Mouse (Mus musculus) MEL (cell line): Measurements from ENCODE around the gene Brip1. TPM values are rescaled to one million over a fixed set of nuclear protein-coding genes. Genes with fewer than 3 reads are reported as not detected.
"Not testable (repeated sequence)": the region's sequence is repeated elsewhere in the genome, so short reads cannot be mapped to it uniquely, and the experiment has no call there.

Experiments used
- DNase-seq: peaks from one replicate; pipeline ENCODE4 v3.0.0; 2011; ENCODE audit warnings: low read depth, low spot score
- H3K27ac ChIP-seq: 2 replicates; pipeline ENCODE4 v1.5.1; 2012; ENCODE audit warnings: low read depth, mild to moderate bottlenecking, control low read depth, low read length, moderate library complexity; ENCODE audit not compliant: control insufficient read depth
- H3K27me3 ChIP-seq, 2 experiments: fragments of 150-350 bp in 1 of 2; sonication (generic) in 1 of 2; 2 replicates each; pipeline ENCODE4 v1.6.1; 2012; ENCODE audit warnings: low read length in 2 of 2, mild to moderate bottlenecking in 2 of 2, improper control_type of control experiment in 1 of 2, moderate library complexity in 1 of 2; ENCODE audit not compliant: insufficient read depth in 2 of 2, control insufficient read depth in 1 of 2
- H3K36me3 ChIP-seq, 2 experiments: 2 replicates each; pipeline ENCODE4 v1.6.1; 2012 to 2014; ENCODE audit warnings: low read length in 2 of 2, improper control_type of control experiment in 1 of 2, inconsistent platforms in 1 of 2, mild to moderate bottlenecking in 1 of 2; ENCODE audit not compliant: insufficient read depth in 2 of 2, control insufficient read depth in 1 of 2
- H3K4me1 ChIP-seq, 2 experiments: fragments of 150-350 bp in 1 of 2; sonication (generic) in 1 of 2; 2 replicates each; pipeline ENCODE4 v1.6.1; 2012; ENCODE audit warnings: low read length in 2 of 2, improper control_type of control experiment in 1 of 2, mild to moderate bottlenecking in 1 of 2; ENCODE audit not compliant: insufficient read depth in 2 of 2, control insufficient read depth in 1 of 2
- H3K4me3 ChIP-seq, 2 experiments: fragments of 150-350 bp in 1 of 2; sonication (generic) in 1 of 2; 2 replicates each; pipeline ENCODE4 v1.5.1; 2012; ENCODE audit warnings: low read depth in 2 of 2, low read length in 2 of 2, mild to moderate bottlenecking in 2 of 2, moderate library complexity in 2 of 2, control low read depth in 1 of 2, improper control_type of control experiment in 1 of 2; ENCODE audit not compliant: control insufficient read depth in 1 of 2, insufficient read depth in 1 of 2
- H3K79me2 ChIP-seq: 2 replicates; pipeline ENCODE4 v1.6.1; 2012; ENCODE audit warnings: mild to moderate bottlenecking, low read length, moderate library complexity; ENCODE audit not compliant: control insufficient read depth, poor library complexity, insufficient read depth
- H3K9ac ChIP-seq: 2 replicates; pipeline ENCODE4 v1.6.1; 2012; ENCODE audit warnings: low read depth, mild to moderate bottlenecking, control low read depth, low read length, moderate library complexity; ENCODE audit not compliant: control insufficient read depth, poor library complexity, severe bottlenecking
- H3K9me3 ChIP-seq: fragments of 150-350 bp; sonication (generic); replicated peaks from 2 replicates; pipeline ENCODE4 v1.6.1; 2012; ENCODE audit warnings: mild to moderate bottlenecking, low read length, improper control_type of control experiment, moderate library complexity; ENCODE audit not compliant: insufficient read depth
- CHD1 ChIP-seq: IDR thresholded peaks from 2 replicates; pipeline ENCODE4 v1.6.1; 2012; ENCODE audit warnings: low read depth, mild to moderate bottlenecking, inconsistent platforms, low read length, improper control_type of control experiment
- CHD2 ChIP-seq: IDR thresholded peaks from 2 replicates; pipeline ENCODE4 v1.6.1; 2011; ENCODE audit warnings: low read length, improper control_type of control experiment
- E2F4 ChIP-seq: IDR thresholded peaks from 2 replicates; pipeline ENCODE4 v1.6.1; 2011; ENCODE audit warnings: low read depth, low read length, improper control_type of control experiment, borderline replicate concordance
- GATA1 ChIP-seq: IDR thresholded peaks from 2 replicates; pipeline ENCODE4 v1.6.1; 2011; ENCODE audit warnings: low read depth, low read length, improper control_type of control experiment
- JUND ChIP-seq: IDR thresholded peaks from 2 replicates; pipeline ENCODE4 v1.6.1; 2011; ENCODE audit warnings: low read depth, mild to moderate bottlenecking, improper control_type of control experiment, low read length
- MAFK ChIP-seq: IDR thresholded peaks from 2 replicates; pipeline ENCODE4 v1.6.1; 2011; ENCODE audit warnings: low read depth, mild to moderate bottlenecking, low read length, improper control_type of control experiment, borderline replicate concordance
- MEF2A ChIP-seq: IDR thresholded peaks from 2 replicates; pipeline ENCODE4 v1.6.1; 2014; ENCODE audit warnings: low read depth, mild to moderate bottlenecking, inconsistent platforms, low read length, improper control_type of control experiment; ENCODE audit not compliant: poor library complexity, insufficient replicate concordance, severe bottlenecking; ENCODE audit errors: extremely low read depth
- MXI1 ChIP-seq: IDR thresholded peaks from 2 replicates; pipeline ENCODE4 v1.6.1; 2011; ENCODE audit warnings: mild to moderate bottlenecking, low read depth, low read length, improper control_type of control experiment
- MYC ChIP-seq: IDR thresholded peaks from 2 replicates; pipeline ENCODE4 v1.6.1; 2011; ENCODE audit warnings: low read depth, mild to moderate bottlenecking, low read length, improper control_type of control experiment, moderate library complexity
- NELFE ChIP-seq: IDR thresholded peaks from 2 replicates; pipeline ENCODE4 v1.6.1; 2011; ENCODE audit warnings: low read depth, low read length, improper control_type of control experiment
- POLR2AphosphoS2 ChIP-seq: IDR thresholded peaks from 2 replicates; pipeline ENCODE4 v1.6.1; 2011; ENCODE audit warnings: low read length, improper control_type of control experiment
- POLR2AphosphoS5 ChIP-seq: IDR thresholded peaks from 2 replicates; pipeline ENCODE4 v1.6.1; 2012; ENCODE audit warnings: low read depth, borderline replicate concordance, mild to moderate bottlenecking, inconsistent platforms, low read length, moderate library complexity, mixed read lengths
- RAD21 ChIP-seq: IDR thresholded peaks from 2 replicates; pipeline ENCODE4 v1.6.1; 2011; ENCODE audit warnings: mild to moderate bottlenecking, low read depth, low read length, improper control_type of control experiment
- RCOR1 ChIP-seq: IDR thresholded peaks from 2 replicates; pipeline ENCODE4 v1.6.1; 2012; ENCODE audit warnings: low read depth, mild to moderate bottlenecking, inconsistent platforms, low read length, improper control_type of control experiment
- SIN3A ChIP-seq: IDR thresholded peaks from 2 replicates; pipeline ENCODE4 v1.6.1; 2012; ENCODE audit warnings: low read length, improper control_type of control experiment, inconsistent platforms
- SMC3 ChIP-seq: IDR thresholded peaks from 2 replicates; pipeline ENCODE4 v1.6.1; 2011; ENCODE audit warnings: low read depth, low read length, improper control_type of control experiment
- TAL1 ChIP-seq: IDR thresholded peaks from 2 replicates; pipeline ENCODE4 v1.6.1; 2012; ENCODE audit warnings: mild to moderate bottlenecking, inconsistent platforms, low read length, moderate library complexity, mixed read lengths
- TBP ChIP-seq: IDR thresholded peaks from 2 replicates; pipeline ENCODE4 v1.8.0; 2011; ENCODE audit warnings: low read depth, low read length, improper control_type of control experiment
- TCF12 ChIP-seq: IDR thresholded peaks from 2 replicates; pipeline ENCODE4 v1.6.1; 2014; ENCODE audit warnings: low read depth, mild to moderate bottlenecking, inconsistent platforms, low read length, improper control_type of control experiment, moderate library complexity
- ZKSCAN1 ChIP-seq: IDR thresholded peaks from 2 replicates; pipeline ENCODE4 v1.6.1; 2012; ENCODE audit warnings: low read depth, mild to moderate bottlenecking, inconsistent platforms, low read length, improper control_type of control experiment, moderate library complexity
- ZNF384 ChIP-seq: IDR thresholded peaks from 2 replicates; pipeline ENCODE4 v1.6.1; 2012; ENCODE audit warnings: low read depth, mild to moderate bottlenecking, inconsistent platforms, low read length, improper control_type of control experiment
- polyA plus RNA-seq, 2 experiments: library from polyadenylated mRNA; stranded (reverse) in 1 of 2; unstranded in 1 of 2; fragments of >175 nt in 1 of 2; fragments of >200 nt in 1 of 2; gene quantifications; 2 replicates each; pipeline versions ENCODE4 v1.2.1 to v1.2.4; 2012; ENCODE audit warnings: low replicate concordance in 2 of 2, low read depth in 1 of 2; ENCODE audit not compliant: insufficient read length in 2 of 2, insufficient read depth in 1 of 2, missing spikeins in 1 of 2
- total RNA-seq: library from RNA; depleted of rRNA; stranded (reverse); fragments of 300-350 nt; gene quantifications from 2 replicates; pipeline ENCODE4 v1.2.3, GENCODE M21; 2012

Brip1 gene
- total and polyA plus RNA-seq, 3 experiments = 13.4 to 20.9 (median 14.9) TPM

- H3K79me2 ChIP-seq = peaks cover 36% of the 10 kb centered on the region
- DNase-seq = peak; percentile 12
- no peaks in the 10 kb centered on the region for H3K9me3 ChIP-seq
- H3K4me1 ChIP-seq = peaks cover 7% of the 10 kb centered on the region in 2 experiments
- H3K27ac ChIP-seq = no peak overlapping the region
- TF ChIP-seq MXI1 = peak; percentile 32; the same call in 1 of the 2 replicates
- no peak for TF ChIP-seq POLR2AphosphoS2
- TF ChIP-seq MAFK = peak; percentile 39; the same call in 1 of the 2 replicates
- TF ChIP-seq, all 39 proteins: peak for 2
- Histone ChIP-seq H3K36me3 (peaks cover 4 to 15% of the 10 kb centered on the region in 2 experiments), H3K9ac (peak overlapping the region; percentile 92), H3K27me3 (no peaks in the 10 kb centered on the region), H3K4me3 (peak overlapping the region in 1 of 2 experiments; percentile 73; a peak in 2 of 4 replicates)
These were observed 1.3 kb downstream of the Brip1 start for GRCm38 (mm10) chr11:86199733-86200132.

GRCm38 (mm10) chr11:86185224-86185623 is 15.8 kb downstream of the Brip1 start:
- not testable (repeated sequence) for H3K27me3 ChIP-seq, H3K4me1 ChIP-seq, H3K4me3 ChIP-seq, H3K36me3 ChIP-seq, DNase-seq, H3K9ac ChIP-seq, H3K27ac ChIP-seq, H3K79me2 ChIP-seq, H3K9me3 ChIP-seq

- no peak for TF ChIP-seq MEF2A
- TF ChIP-seq MAFK = no peak
- TF ChIP-seq E2F4 = no peak
- no peak for TF ChIP-seq ZKSCAN1
- TF ChIP-seq RAD21 = no peak
- no peak for TF ChIP-seq SMC3
- no peak for TF ChIP-seq NELFE
- TF ChIP-seq JUND = no peak
- no peak for TF ChIP-seq RCOR1
- TF ChIP-seq CHD2 = no peak
- no peak for TF ChIP-seq MYC
- no peak for TF ChIP-seq SIN3A
- TF ChIP-seq MXI1 = no peak
- no peak for TF ChIP-seq TCF12
- no peak for TF ChIP-seq POLR2AphosphoS5
- no peak for TF ChIP-seq TAL1
- no peak for TF ChIP-seq TBP
- TF ChIP-seq GATA1 = no peak
- TF ChIP-seq ZNF384 = no peak
- TF ChIP-seq CHD1 = no peak
- TF ChIP-seq, all 39 proteins: peak for 0
These were observed 25.2 kb downstream of the Brip1 start for GRCm38 (mm10) chr11:86175833-86176232.

More at GRCm38 (mm10) chr11:86175833-86176232, 25.2 kb downstream of the Brip1 start:
- Histone ChIP-seq H3K36me3 (peaks cover 2% of the 10 kb centered on the region in 2 experiments; a peak in 3 of 4 replicates), H3K27me3 (no peaks in the 10 kb centered on the region), H3K27ac (no peak overlapping the region), H3K4me1 (peaks cover 0 to 2% of the 10 kb centered on the region in 2 experiments; a peak in 2 of 4 replicates), H3K79me2 (no peaks in the 10 kb centered on the region), H3K4me3 (no peak overlapping the region), H3K9ac (no peak overlapping the region), H3K9me3 (no peaks in the 10 kb centered on the region)
- DNase-seq = no peak
